Mouse (Mus musculus) heart, adult 2 months (tissue): ENCODE data around the gene Gm28053.

Experiments used
- CTCF ChIP-seq: fragments of 200-600 bp; IDR thresholded peaks from 2 replicates; pipeline ENCODE4 v1.8.1; 2022; ENCODE audit warnings: antibody characterized with exemption, mild to moderate bottlenecking, moderate library complexity
- EP300 ChIP-seq: fragments of 200-500 bp; IDR thresholded peaks from 2 replicates; pipeline ENCODE4 v1.6.1; 2011; ENCODE audit warnings: low read depth, low read length, control low read depth; ENCODE audit not compliant: insufficient read depth

DNA sequence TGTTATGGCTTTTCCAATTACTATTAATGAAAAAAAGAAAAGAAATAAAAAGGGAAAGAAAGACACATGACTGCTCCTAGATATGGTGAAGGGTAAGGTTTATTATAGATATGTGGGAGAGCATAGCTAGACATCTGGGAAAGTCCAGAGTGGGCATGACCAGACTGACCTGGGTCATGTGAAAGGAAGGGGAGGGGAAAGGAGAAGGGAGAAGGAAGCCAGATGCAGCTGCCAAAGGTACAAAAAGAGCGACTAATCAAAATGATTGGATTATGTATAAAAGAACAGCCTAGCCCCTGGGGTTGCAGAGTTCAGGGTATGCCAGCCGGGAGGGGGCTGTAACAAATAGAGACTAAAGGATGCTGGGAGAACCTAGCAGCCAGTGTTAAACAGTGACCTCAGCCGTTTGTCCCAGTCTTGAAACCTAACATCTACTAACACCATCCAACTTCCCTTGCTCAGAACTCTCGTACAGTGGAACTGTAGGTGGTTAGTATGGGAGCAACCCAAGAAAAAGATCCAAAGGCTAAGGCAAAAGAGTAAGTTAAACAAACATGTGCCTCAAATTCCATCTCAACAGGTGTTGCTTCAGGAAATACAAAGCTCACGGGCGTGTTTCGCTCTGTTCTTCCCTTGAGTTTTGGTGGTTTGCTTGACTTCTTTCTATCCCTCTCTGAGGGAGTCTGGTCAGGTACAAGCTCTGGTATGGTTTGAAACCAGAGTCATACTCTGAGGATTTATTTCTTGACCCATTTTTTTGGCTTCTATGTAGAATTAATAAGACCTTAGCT lies 20.1 kb upstream of the Gm28053 start:
- no peak for TF ChIP-seq EP300
- no peak for TF ChIP-seq CTCF
